Mouse (Mus musculus): Measurements from ENCODE around the gene Nub1.
A peak's percentile ranks its signal among the peaks of the same experiment; 100 is the strongest.

The Nub1 gene

GRCm38 (mm10) chr5:24704615-24705014, 19.3 kb downstream of the Nub1 start:
- DNase-seq: no peak

DNA sequence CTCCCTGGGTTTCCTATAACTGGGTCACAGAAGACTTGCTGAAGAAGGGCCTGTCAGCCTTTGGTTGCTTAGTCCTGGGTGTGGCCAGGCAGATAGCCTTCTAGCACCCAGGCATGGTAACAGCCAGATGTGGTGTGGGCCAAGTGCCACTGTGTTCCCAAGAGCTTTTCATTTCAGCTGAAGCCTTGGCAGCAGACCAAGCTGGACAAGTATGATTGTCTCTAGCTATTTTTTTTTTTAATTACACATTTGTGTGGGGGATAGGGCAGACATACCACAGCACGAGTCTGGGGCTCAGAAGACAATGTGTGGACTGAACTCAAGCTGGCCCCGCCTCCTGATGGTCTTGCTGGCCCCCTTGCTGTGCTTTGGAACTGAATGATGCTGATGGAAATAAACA, 24.6 kb downstream of the Nub1 start:
- peak; percentile 17 for DNase-seq

GRCm38 (mm10) chr5:24711615-24712014, 26.3 kb downstream of the Nub1 start:
- no peak for DNase-seq

GRCm38 (mm10) chr5:24713199-24713598, 27.9 kb downstream of the Nub1 start:
- DNase-seq: no peak

DNA sequence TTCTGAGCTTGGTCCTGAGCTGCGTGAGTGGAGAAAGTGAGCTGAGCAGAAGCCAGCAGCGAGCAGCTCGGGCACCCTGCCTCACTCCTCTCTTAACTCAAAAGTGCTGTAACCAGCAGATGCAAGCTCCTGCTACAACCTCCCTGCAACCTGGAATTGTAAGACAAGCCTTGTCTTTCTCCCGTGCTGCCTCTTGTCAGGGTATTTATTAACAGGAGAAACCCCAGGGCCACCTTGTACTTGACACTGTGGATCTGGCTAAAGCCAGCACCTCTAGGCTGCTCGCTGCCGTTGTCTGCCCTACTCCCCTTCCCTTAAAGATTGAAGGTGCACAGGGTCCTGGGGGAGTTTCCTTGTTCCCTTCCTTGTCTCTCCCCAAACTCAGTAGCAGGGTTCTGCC, 28.7 kb downstream of the Nub1 start:
- no peak for DNase-seq

- DNase-seq: no peak
These were observed 32.7 kb downstream of the Nub1 start for GRCm38 (mm10) chr5:24718076-24718475.

GRCm38 (mm10) chr5:24719852-24720251, 34.5 kb downstream of the Nub1 start:
- DNase-seq: no peak

- no peak for DNase-seq
These were observed 38.4 kb downstream of the Nub1 start for GRCm38 (mm10) chr5:24723527-24724269.

DNA sequence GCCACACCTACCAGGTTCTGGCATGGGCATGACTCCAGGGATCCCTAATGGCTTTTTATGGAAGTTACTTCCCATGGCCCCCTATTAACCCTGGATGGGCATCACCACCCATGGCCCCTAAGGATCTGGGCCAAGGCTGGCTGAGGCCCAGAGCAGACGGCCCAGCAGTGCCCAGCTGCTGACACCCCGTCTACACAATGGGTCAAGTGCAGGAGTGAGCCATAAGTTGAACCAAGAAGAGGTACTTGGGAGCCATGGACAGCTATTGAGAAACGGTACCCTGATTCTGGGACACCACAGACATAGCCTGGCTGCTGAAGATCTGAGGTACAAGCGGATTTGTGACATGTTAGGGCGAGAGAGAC, 38.9 kb downstream of the Nub1 start:
- no peak for DNase-seq

DNA sequence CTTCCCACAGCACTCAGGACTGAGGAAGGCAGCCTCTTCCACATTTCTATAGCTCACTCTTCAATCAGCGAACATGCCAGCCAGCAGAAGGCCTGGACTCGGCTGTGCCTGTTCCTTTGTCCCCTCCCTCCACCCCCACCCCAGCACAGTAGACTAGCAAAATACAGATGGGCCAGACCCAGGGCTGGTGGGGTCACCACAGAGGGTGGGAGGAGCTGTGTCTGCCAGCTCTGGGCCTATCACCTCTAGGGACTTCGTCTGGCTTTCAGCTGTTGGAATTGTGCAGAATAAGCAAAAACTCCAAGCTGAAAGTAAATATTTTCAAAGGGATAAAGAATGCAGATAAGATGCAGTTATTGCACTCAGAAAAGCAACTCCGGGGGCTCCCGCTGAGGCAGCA, 39.5 kb downstream of the Nub1 start:
- DNase-seq: no peak

- no peak for DNase-seq
These were observed 40.6 kb downstream of the Nub1 start for GRCm38 (mm10) chr5:24725897-24726296.

- peak; percentile 69 for DNase-seq
These were observed 41.8 kb downstream of the Nub1 start for GRCm38 (mm10) chr5:24726901-24727836.

DNA sequence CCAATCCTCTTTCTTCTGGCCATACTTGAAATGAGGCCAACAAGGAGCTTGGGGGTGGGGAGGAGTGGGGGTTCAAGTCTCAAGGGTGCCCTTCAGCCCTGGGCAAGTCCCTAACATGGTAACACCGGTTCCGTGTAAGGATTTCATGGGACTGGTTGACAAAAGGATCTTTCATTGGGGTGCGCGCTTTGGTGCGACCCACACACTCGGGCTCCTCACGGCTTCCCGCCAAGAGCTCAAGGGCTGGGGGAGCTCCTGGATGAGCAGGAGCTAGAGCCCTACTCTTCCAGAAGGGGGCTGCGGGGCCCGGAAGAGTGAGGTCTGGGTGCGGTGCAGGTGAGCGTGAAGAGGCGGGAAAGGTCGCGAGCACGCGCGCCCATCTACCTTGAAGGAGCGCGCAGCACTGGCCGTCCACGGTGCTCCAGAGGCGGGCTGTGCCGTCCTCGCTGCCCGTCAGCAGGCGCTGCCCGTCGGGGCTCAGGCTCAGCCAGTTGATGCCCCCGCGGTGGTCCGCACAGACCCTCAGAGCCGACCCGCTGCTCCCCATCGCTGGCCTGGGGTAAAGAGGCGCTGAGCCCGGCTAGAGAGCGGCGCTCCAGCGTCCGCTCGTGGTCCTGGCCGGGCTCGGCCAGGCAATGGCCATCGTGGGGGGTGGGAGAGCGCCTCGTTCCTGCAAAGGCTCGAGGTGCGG, 44.6 kb downstream of the Nub1 start:
- no peak for DNase-seq

DNA sequence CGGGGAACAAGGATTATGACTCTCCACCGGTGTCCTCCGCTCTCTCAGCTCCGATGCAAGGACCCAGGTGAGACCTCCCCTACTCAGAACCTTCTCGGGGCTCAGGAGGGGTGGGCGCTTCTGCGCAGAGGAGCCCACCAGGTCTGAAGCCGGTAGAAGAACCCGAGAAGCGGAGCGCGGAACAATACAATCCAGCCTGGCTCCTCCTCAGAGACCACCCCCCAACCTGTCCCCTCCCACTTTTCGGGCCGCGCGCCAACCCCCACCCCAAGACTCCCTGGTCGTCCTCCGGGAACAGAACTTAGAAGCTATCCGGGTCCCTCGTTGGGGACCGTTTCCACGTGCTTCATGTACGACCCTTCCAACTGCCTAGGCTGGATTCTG, 45.1 kb downstream of the Nub1 start, which contains the start of gene Wdr86:
TSS of gene Wdr86 (minus strand) at position 240 of the 384 bp plus-strand sequence.
- peak; percentile 41 for DNase-seq

- DNase-seq: no peak
These were observed 45.7 kb downstream of the Nub1 start for GRCm38 (mm10) chr5:24730986-24731385.

DNA sequence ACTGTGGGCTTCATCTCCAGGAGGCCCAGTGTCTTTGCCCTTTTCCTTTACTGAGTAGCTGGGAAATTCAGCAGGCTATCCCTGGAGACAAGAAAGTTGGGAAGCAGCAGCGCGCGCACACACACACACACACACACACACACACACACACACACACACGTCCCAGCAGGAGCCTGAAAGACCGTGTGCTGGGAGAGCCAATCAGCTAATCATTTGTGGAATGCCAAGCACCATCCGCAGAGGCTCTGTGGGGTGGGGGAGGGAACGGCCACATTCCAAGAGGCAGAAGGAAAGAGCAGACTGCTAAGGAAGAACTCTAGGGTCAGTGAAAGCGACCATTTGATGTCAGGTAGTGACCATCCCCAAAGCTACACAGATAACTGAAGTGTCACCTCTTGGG, 47.8 kb downstream of the Nub1 start:
- peak; percentile 54 for DNase-seq

DNA sequence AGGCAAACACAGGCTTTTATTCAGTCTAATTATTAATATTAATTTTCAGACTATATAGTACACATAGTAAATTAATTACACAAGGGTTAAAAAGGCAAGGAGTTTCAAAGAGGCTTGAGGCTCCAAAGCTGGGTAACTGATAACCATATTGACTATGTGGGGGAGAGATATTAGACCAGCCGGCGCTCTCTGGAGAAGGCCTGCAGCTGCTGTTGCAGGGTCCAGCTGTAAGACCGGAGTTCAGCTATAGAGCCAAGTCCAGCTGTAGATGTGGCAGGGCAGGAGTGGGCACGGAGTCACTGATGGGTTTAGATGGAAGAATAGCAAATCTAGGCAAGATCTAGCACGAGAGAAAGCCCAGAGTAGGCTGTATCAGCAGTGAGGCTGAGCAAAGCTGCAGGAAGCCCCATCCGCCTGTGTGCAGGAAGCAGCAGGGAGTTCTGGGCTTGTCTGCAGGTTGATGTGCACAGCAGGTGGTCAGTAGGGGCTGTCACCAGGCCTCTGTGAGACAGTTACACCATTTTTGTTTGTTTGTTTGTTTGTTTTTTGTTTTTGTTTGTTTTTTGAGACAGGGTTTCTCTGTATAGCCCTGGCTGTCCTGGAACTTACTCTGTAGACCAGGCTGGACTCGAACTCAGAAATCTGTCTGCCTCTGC, 48.6 kb downstream of the Nub1 start:
- no peak for DNase-seq

DNA sequence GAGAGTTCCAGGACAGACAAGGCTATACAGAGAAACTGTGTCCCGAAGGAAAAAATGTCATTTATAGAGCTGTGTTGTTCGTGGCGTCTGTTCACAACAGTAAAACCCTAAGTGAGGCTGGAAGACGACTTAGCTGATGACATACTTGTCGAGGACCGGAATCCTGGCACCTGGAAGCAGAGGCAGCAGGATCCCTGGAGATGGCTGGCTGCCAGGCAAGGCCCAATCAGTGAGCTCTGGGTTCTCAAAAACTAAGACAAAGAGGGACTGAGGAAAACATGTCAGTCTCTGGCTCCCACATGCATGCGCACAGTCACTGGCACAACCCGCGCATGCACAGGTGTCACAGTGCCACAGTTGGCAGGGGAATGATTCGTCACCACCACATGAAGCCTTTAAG, 52.3 kb downstream of the Nub1 start:
- no peak for DNase-seq

DNA sequence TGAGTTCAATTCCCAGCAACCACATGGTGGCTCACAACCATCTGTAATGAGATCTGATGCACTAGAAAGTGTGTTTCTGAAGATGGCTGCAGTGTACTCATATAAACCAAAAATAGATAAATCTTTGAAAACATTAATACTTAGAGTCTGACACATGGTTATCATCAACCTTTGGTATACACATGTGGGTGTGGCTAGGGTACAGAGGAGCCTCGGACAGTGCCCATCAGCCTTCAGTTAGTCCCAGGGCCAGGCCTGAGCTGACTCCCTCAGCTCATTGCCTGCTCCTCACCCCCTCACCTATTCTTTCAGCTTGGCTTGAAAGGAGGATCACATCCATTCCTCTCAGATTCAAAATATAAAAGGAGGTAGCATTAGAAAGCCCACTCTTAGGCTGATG, 53.2 kb downstream of the Nub1 start:
- DNase-seq: no peak

DNA sequence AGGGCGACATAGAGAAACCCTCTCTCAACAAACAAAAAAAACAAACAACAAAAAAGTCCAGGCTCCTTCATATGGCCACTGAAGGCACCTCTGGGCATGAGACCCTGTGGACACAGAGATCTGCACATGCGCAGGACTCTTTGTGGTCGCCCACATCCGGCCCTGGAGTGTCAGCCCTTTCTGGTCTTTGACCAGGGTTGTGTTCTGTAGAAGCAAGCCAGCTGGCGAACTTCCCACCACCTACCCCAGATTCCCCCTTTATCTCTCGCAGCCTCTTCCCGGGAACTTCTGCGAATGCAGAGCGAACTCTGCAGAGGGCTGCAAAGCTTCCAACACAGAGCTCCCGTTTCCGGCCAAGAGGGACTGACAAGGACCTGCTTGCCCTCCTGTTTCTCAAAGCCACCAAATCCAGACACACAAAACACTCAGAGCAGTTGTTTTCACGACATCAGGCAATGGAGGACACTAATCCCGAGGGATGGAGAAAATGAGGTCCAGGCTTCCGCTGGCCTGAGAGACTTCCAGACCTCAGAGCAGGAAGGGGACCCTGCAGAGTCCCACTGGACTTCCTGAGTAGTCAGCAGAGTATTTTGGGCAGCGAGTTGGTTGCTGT, 53.9 kb downstream of the Nub1 start:
- peak; percentile 65 for DNase-seq

- no peak for DNase-seq
These were observed 56.0 kb downstream of the Nub1 start for GRCm38 (mm10) chr5:24741172-24741885.

- no peak for DNase-seq
These were observed 58.6 kb downstream of the Nub1 start for GRCm38 (mm10) chr5:24743956-24744355.
